Mouse (Mus musculus) intestine, embryonic 14.5 days (tissue): ENCODE data around the gene Ttyh2. TPM values are rescaled to one million over a fixed set of nuclear protein-coding genes. Genes with fewer than 3 reads are reported as not detected.

Source experiments
- ATAC-seq: fragments of 200-750 bp; cut with Nextera tagmentation; replicated peaks from 2 replicates; pipeline ENCODE4 v1.8.0; 2017; ENCODE audit warnings: low read depth, moderate number of reproducible peaks, moderate TSS enrichment, moderate library complexity; ENCODE audit not compliant: low FRiP score, low TSS enrichment
- DNase-seq: peaks from one replicate; pipeline ENCODE4 v3.0.0-alpha.2; 2018; ENCODE audit warnings: low spot score
- H3K27ac ChIP-seq: fragments of 300-500 bp; sonication (generic); 2 replicates; pipeline ENCODE4 v1.5.1; 2014; ENCODE audit warnings: low read depth, mild to moderate bottlenecking, control low read depth
- H3K27me3 ChIP-seq: fragments of 300-500 bp; sonication (generic); replicated peaks from 2 replicates; pipeline ENCODE4 v1.6.1; 2014; ENCODE audit warnings: low read length, control low read depth; ENCODE audit not compliant: control insufficient read depth, insufficient read depth
- H3K36me3 ChIP-seq: fragments of 300-500 bp; sonication (generic); 2 replicates; pipeline ENCODE4 v1.6.1; 2014; ENCODE audit warnings: low read length, control low read depth; ENCODE audit not compliant: control insufficient read depth, insufficient read depth
- H3K4me1 ChIP-seq: fragments of 300-500 bp; sonication (generic); replicated peaks from 2 replicates; pipeline ENCODE4 v1.6.1; 2014; ENCODE audit warnings: low read length, control low read depth, mixed read lengths; ENCODE audit not compliant: control insufficient read depth, insufficient read depth
- H3K4me2 ChIP-seq: fragments of 300-500 bp; sonication (generic); 2 replicates; pipeline ENCODE4 v1.6.1; 2014; ENCODE audit warnings: low read length
- H3K4me3 ChIP-seq: fragments of 300-500 bp; sonication (generic); 2 replicates; pipeline ENCODE4 v1.5.1; 2014; ENCODE audit warnings: low read depth, low read length, control low read depth, mixed read lengths
- H3K9ac ChIP-seq: fragments of 300-500 bp; sonication (generic); 2 replicates; pipeline ENCODE4 v1.6.1; 2014; ENCODE audit warnings: mild to moderate bottlenecking, low read length
- H3K9me3 ChIP-seq: fragments of 300-500 bp; sonication (generic); 2 replicates; pipeline ENCODE4 v1.6.1; 2016; ENCODE audit warnings: low read length, control low read depth; ENCODE audit not compliant: control insufficient read depth
- WGBS: fragments of 180-500 bp; shearing (Covaris S2); extraction: QIAGEN DNeasy Blood & Tissue Kit; methylation state at CpG from one replicate; pipeline ENCODE4 v1.1.7; 2014; 5-methylcytosine and 5-hydroxymethylcytosine counted together
- polyA plus RNA-seq: library from polyadenylated mRNA; unstranded; fragments of >200 nt; fragmentation: Nextera tagmentation; extraction: Ambion mirVana; gene quantifications from 2 replicates; pipeline ENCODE4 v1.2.1, GENCODE M21; 2014

Ttyh2 gene
- polyA plus RNA-seq, 1 experiment from 2014 or later = 19.9 TPM

DNA sequence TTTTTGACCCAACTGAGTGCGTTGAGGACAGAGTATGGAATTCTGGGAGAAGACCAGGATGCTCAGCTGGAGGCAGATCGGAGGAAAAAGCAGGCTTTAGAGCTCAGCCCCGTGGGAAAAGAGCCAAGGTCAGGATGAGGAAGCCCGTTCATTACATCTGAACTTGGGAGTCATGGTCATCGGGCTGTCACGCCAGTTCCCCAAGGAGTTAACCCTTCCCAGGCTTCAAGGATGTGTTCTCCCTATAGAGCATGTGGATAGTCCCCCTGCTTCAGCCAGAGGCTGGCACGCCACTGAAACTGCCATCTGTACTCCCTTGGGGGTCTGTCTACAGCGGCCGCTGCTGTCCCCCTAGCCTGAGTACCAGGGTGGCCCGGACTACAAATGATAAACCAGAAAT is 5.1 kb downstream of the Ttyh2 start:
- H3K27ac ChIP-seq = no peak overlapping the region

DNA sequence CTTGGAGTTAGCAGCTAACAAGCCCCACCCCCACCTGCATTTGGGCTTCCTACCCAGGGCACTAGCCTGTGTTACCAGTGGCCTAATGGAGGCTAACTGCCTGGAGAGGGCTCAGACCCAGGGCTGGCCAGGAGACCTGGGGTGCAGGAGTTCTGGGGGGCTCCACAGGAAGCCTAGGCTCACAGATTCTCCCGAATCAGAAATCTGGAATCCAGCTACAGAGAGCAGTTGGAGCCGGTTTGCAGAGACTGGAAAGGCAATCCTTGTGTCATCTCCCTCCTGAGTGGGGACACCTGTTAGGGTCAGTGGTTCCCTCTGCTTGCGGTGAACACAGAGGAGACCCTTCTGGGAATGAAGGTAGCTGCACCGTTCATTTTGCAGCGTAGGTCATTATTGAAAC is 5.8 kb downstream of the Ttyh2 start:
- no peak for DNase-seq
- Histone ChIP-seq H3K9me3 (no peaks in the 10 kb centered on the region), H3K27ac (no peak overlapping the region), H3K4me1 (peaks cover 15% of the 10 kb centered on the region), H3K4me3 (no peak overlapping the region), H3K27me3 (peaks cover 4% of the 10 kb centered on the region; the same call in 1 of the 2 replicates), H3K36me3 (no peaks in the 10 kb centered on the region), H3K9ac (no peak overlapping the region), H3K4me2 (no peak overlapping the region)
- 52% methylated on average over 5 of the region's 5 CpGs for WGBS
- no peak for ATAC-seq

More for the DNA sequence above, 5.1 kb downstream of the Ttyh2 start:
- ATAC-seq (no peak), DNase-seq (no peak)
- Histone ChIP-seq H3K4me3 (no peak overlapping the region), H3K9ac (no peak overlapping the region), H3K4me2 (no peak overlapping the region), H3K4me1 (peaks cover 15% of the 10 kb centered on the region), H3K27me3 (peaks cover 4% of the 10 kb centered on the region; the same call in 1 of the 2 replicates), H3K9me3 (no peaks in the 10 kb centered on the region), H3K36me3 (no peaks in the 10 kb centered on the region)
- 60% methylated on average over 10 of the region's 10 CpGs for WGBS

DNA sequence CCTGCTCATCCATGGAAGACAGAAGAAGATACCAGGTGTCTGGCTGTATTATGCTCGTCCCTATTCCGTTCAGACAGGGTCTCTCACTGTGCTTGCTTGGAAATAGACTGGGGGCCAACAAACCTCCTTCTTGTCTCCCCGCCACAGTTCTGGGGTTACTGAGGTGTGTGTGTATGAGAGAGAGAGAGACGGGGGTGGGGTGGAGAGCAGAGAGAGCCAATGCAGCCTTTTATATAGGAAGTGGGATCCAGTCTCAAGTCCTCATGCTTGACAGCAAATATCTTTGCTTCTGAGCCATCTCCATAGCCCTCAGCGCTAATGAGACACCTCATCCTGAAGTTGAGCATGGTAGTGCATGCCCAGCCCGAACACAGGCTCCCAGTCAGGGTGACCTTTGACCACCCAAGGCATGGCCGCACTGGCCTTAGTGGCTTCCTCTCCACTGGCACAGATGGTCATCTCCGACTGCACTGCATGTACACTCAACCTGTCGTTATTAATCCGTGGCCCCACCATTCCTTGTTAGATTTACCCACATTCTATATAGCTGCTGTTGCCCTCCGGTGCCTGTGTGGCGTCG is 7.2 kb downstream of the Ttyh2 start:
- no peak for DNase-seq
- Histone ChIP-seq H3K27me3 (no peaks in the 10 kb centered on the region; the same call in 1 of the 2 replicates), H3K9ac (no peak overlapping the region), H3K9me3 (no peaks in the 10 kb centered on the region), H3K4me2 (no peak overlapping the region), H3K27ac (no peak overlapping the region), H3K36me3 (no peaks in the 10 kb centered on the region), H3K4me1 (peaks cover 10% of the 10 kb centered on the region), H3K4me3 (no peak overlapping the region)
- WGBS = 90% methylated on average over 13 of the region's 13 CpGs
- no peak for ATAC-seq

DNA sequence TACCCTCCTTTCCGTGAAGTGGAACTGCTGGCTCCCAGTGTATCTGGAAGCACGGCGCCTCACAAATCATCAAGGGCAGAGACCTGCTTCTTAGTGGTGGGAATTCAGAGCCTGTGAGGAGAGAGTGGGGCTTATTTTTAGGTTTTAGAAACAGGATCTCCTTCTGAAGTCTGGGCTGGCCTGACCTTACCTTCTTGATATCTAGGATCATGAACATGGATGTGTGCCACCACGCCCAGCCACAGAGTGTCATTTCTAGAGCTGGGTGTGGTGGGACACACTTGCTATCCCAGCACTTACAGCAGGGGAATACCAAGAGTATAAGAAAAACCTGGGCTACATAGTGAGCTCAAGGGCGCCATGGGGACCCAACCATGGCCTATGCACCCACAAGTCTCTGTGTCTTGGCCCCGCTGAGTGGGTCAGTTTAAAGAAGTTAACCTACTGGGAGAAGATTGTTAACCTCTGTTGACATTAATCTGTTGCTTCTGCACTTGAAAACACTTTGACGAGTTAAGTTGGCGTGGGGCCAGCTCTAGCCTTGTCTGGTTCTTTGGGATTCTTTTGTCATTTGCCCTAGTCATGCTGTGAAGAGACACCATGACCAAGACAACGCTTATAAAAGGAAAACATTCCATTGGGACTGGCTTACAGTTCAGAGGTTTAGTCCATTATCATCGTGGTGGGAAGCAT is 7.9 kb downstream of the Ttyh2 start:
- peaks cover 16% of the 10 kb centered on the region for H3K4me1 ChIP-seq
- no peak for ATAC-seq
- WGBS = 86% methylated on average over 10 of the region's 10 CpGs

DNA sequence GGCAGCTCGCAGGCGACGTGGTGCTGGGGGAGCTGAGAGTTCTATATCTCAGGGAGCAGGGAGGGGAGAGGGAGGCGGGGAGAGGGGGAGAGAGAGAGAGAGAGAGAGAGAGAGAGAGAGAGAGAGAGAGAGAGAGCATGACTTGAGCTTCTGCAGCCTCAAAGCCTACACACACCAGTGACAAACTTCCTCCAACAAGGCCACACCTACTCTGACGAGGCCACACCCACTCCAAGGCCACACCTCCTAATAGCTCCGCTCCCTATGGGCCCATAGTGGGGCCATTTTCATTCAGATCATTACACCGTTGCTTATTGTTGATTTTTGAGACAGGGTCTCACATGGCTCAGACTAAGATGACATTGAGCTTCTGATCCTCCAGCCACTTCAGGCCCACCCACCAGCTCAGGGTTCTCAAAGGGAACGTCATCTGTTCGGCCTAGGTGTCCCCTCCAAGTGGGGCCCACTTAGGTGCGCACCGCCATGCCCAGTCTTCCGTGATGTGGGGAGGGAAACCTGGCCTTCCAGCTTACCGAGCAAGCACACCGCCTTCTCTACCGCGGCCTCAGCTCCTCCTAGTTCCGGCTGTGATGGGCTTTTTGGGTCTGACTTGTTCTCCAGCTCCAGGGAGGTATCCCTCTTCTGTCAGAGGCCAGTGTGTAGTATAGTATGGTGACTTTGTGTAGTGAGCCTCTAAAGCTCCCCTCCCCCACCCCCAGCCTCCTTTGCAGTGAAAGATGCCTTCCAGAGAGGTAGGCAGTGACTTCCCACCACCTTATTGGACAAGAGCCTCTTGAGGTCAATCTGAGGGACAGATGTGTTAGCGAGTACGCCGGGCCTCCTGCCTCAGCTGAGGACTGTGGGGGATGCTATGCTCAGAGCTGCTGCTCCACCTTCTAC is 8.7 kb downstream of the Ttyh2 start:
- Histone ChIP-seq H3K27ac (no peak overlapping the region), H3K4me3 (no peak overlapping the region), H3K9ac (no peak overlapping the region), H3K36me3 (no peaks in the 10 kb centered on the region), H3K4me1 (peaks cover 16% of the 10 kb centered on the region), H3K9me3 (no peaks in the 10 kb centered on the region), H3K27me3 (no peaks in the 10 kb centered on the region), H3K4me2 (no peak overlapping the region)
- 71% methylated on average over 19 of the region's 20 CpGs for whole genome bisulfite sequencing
- no peak for DNase-seq
- ATAC-seq = no peak

More for the DNA sequence above, 7.9 kb downstream of the Ttyh2 start:
- H3K36me3 ChIP-seq = no peaks in the 10 kb centered on the region
- no peaks in the 10 kb centered on the region for H3K9me3 ChIP-seq
- no peak overlapping the region for H3K9ac ChIP-seq
- no peak overlapping the region for H3K4me2 ChIP-seq
- DNase-seq = no peak
- no peak overlapping the region for H3K27ac ChIP-seq
- H3K4me3 ChIP-seq = no peak overlapping the region
- H3K27me3 ChIP-seq = no peaks in the 10 kb centered on the region

DNA sequence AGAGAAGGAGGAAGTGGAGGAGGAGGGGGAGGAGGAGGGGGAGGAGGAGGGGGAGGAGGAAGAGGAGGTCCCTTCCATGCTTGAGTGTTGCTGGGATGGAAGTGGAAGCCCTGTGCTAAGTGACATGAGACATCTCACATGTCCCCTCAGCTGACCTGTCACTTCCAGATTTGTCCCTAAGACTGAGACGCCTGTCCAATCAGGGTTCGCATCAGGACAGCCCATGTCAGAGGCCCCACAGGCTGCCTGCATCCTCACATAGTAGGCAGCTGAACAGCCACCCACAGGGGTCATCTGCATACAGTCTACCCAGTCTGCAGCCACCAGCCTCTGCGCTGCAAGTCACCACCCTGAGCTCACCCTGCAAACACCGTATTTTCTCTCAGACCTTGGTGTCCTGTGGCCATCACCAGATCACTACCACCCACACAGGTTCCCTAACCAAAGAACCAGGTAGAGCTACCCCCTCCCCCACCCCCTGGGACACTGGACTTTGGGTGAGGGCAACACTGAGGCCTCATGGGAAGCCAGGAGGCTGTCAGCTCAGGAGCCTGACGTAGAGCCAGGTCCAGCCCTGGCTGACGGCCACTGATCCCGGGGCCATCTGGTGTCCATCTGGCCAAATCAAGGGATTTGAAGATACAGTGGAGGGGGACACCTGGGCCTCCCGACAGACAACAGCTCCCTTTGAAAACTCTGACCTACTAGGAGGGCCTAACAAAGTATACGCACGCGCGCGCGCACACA is 9.6 kb downstream of the Ttyh2 start:
- Histone ChIP-seq H3K4me3 (no peak overlapping the region), H3K4me2 (no peak overlapping the region), H3K9ac (no peak overlapping the region), H3K27me3 (no peaks in the 10 kb centered on the region), H3K4me1 (peaks cover 16% of the 10 kb centered on the region), H3K9me3 (no peaks in the 10 kb centered on the region), H3K27ac (no peak overlapping the region), H3K36me3 (no peaks in the 10 kb centered on the region)
- 65% methylated on average over 14 of the region's 14 CpGs for whole genome bisulfite sequencing
- ATAC-seq (no peak), DNase-seq (no peak)

DNA sequence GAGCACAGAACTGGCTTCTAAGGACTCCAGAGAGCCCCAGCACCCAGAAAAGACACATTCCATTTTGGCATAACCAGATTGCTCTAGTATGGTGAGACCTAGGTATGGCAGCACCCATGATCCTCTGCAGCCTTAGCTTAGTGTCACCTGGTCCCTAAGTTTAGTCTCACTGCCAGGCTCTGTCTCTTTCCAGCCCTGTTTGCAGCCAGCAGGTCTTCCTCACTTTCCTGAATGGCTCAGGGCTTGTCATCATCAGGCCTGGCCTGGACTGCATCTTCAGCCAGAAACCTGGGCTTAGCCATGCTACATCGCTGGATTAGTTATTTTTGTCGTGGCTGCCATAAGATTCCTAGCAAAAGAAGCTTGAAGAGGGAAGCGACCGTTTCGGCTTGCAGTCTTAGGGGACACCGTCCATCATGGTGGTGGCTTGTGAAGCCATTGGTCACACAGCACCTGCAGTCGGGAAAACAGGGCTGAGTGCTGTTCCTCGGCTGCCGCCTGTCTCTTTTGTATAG is 10.4 kb downstream of the Ttyh2 start:
- Histone ChIP-seq H3K4me1 (peaks cover 11% of the 10 kb centered on the region), H3K27me3 (no peaks in the 10 kb centered on the region), H3K9me3 (no peaks in the 10 kb centered on the region), H3K9ac (no peak overlapping the region), H3K36me3 (no peaks in the 10 kb centered on the region), H3K4me3 (no peak overlapping the region), H3K4me2 (no peak overlapping the region), H3K27ac (no peak overlapping the region)
- 74% methylated on average over 9 of the region's 9 CpGs for WGBS
- ATAC-seq = no peak
- DNase-seq = no peak
